In the genomic region with DNA sequence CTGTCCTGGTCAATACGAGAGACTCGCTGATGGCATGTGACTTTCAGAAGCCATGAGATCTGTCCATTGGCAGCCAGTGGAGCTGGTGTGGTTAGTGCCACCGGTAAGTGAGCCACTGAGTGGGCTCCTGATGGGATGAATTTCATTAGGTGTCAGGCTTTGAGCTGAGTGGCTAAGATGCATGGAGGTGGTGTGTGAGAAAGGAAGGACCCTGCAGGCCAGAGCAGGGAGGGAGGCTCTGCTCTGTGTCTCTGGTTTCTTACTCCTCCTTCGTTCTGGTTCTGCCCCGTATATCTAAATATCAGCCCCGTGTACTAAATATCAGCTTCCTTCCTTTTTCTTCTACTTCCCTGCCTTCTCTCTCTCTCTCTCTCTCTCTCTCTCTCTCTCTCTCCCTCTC, we compare ENCODE assay signal across 9 mouse cellular contexts. TPM values are rescaled to one million over a fixed set of nuclear protein-coding genes. Genes with fewer than 3 reads are reported as not detected.
DNase-seq lines count a peak whose midpoint lies in the region; ATAC-seq and TF ChIP-seq lines count a peak whose summit lies in the region.
"Had no signal": no experiment of that assay in that cellular context is flagged by ENCODE, and none has a peak within 500 bp of the region (broad histone marks: within the 10 kb centered on the region; RNA-seq: fewer than 3 reads in every experiment).

No protein-coding gene starts in this region.

- 0 out of 2 replicates have a peak, but pooled peaks have one; percentile 10 for ATAC-seq in cerebellum, adult (ENCODE audit: insufficient number of reproducible peaks, low FRiP score, low TSS enrichment)
- peak; percentile 18 for ATAC-seq in granulocyte monocyte progenitor cell, adult 5-6 weeks (replicated peaks; ENCODE audit: poor library complexity, severe bottlenecking)
- ATAC-seq in liver, postnatal 0 days = no peak
- no peak for ATAC-seq in activated CD4-positive, CD25-positive, alpha-beta regulatory T cell, adult 4 months

- TF ChIP-seq CTCF in MEL (IDR thresholded peaks at IDR 0.05 in 2 of 3, conservative IDR thresholded peaks at IDR 0.05 in 1 of 3; ENCODE audit: control insufficient read depth in 1 of 3, insufficient read depth in 1 of 3, low read depth in 2 of 3, low read length in 3 of 3, poor library complexity in 1 of 3, severe bottlenecking in 1 of 3) = no peak
- TF ChIP-seq CTCF in liver, postnatal 0 days (IDR thresholded peaks at IDR 0.05; ENCODE audit: low read depth) = no peak

- no peak for TF ChIP-seq RAD21 in MEL (IDR thresholded peaks at IDR 0.05; ENCODE audit: low read depth, low read length)

- peaks cover 0 to 5% of the 10 kb centered on the region in 2 experiments; a peak in 2 of 4 replicates for H3K4me1 ChIP-seq in MEL (ENCODE audit: control insufficient read depth in 1 of 2, insufficient read depth in 2 of 2, low read length in 2 of 2)
- H3K4me1 ChIP-seq in liver, postnatal 0 days (ENCODE audit: insufficient read depth) = peaks cover 11% of the 10 kb centered on the region; the same call in 1 of the 2 replicates

- no peaks in the 10 kb centered on the region for H3K79me2 ChIP-seq in MEL (ENCODE audit: control insufficient read depth, insufficient read depth, low read length, poor library complexity)

- no peaks in the 10 kb centered on the region for H3K9me3 ChIP-seq in MEL (replicated peaks; ENCODE audit: insufficient read depth, low read length)
- H3K9me3 ChIP-seq in liver, postnatal 0 days (ENCODE audit: low read length) = no peaks in the 10 kb centered on the region

- H3K4me2 ChIP-seq in liver, postnatal 0 days (ENCODE audit: low read depth, low read length) = peak overlapping the region; percentile 60

- TF ChIP-seq POLR2A in MEL (IDR thresholded peaks at IDR 0.05; ENCODE audit: control insufficient read depth in 1 of 2, insufficient read depth in 1 of 2, low read depth in 1 of 2, low read length in 2 of 2, poor library complexity in 1 of 2) = no peak

- peaks cover 0 to 7% of the 10 kb centered on the region in 2 experiments; a peak in 2 of 4 replicates for H3K36me3 ChIP-seq in MEL (ENCODE audit: control insufficient read depth in 1 of 2, insufficient read depth in 2 of 2, low read length in 2 of 2)
- H3K36me3 ChIP-seq in liver, postnatal 0 days (replicated peaks; ENCODE audit: insufficient read depth, low read length) = no peaks in the 10 kb centered on the region

- H3K4me3 ChIP-seq in MEL (ENCODE audit: control insufficient read depth in 1 of 2, insufficient read depth in 1 of 2, low read depth in 2 of 2, low read length in 2 of 2) = peak overlapping the region; percentile 17 to 60
- no peak overlapping the region for H3K4me3 ChIP-seq in liver, postnatal 0 days (ENCODE audit: low read depth, low read length)
- H3K4me3 ChIP-seq: myocyte had no signal

- DNase-seq in cerebellum, postnatal 25 days = no peak
- peak; percentile 44 for DNase-seq in MEL (ENCODE audit: low read depth, low spot score)
- no peak for DNase-seq in liver, postnatal 0 days
- DNase-seq in ovary, postnatal 14 days (ENCODE audit: low spot score) = no peak
- no peak for DNase-seq in thymus, postnatal 0 days (ENCODE audit: low spot score)

- H3K9ac ChIP-seq in MEL (ENCODE audit: control insufficient read depth, low read depth, low read length, poor library complexity, severe bottlenecking) = peak overlapping the region; percentile 64
- no peak overlapping the region for H3K9ac ChIP-seq in liver, postnatal 0 days (replicated peaks)

- no peak for TF ChIP-seq EP300 in MEL (IDR thresholded peaks at IDR 0.05; ENCODE audit: low read depth in 1 of 2, low read length in 2 of 2)
- no peak for TF ChIP-seq EP300 in liver, postnatal 0 days (IDR thresholded peaks at IDR 0.05; ENCODE audit: low read depth)

- H3K27ac ChIP-seq in MEL (ENCODE audit: control insufficient read depth, low read depth, low read length) = no peak overlapping the region
- no peak overlapping the region for H3K27ac ChIP-seq in liver, postnatal 0 days (ENCODE audit: low read depth)

- peaks cover 0 to 5% of the 10 kb centered on the region in 2 experiments; a peak in 3 of 4 replicates for H3K27me3 ChIP-seq in MEL (ENCODE audit: control insufficient read depth in 1 of 2, insufficient read depth in 2 of 2, low read length in 2 of 2)
- H3K27me3 ChIP-seq in liver, postnatal 0 days (ENCODE audit: insufficient read depth, low read length) = no peaks in the 10 kb centered on the region

- 39% methylated on average over 6 of the region's 6 CpGs for WGBS in liver, postnatal 0 days (ENCODE audit: insufficient replicate concordance)

TF ChIP-seq in MEL, 35 proteins besides CTCF, POLR2A, EP300 and RAD21:
- TF ChIP-seq JUND (IDR thresholded peaks at IDR 0.05; ENCODE audit: low read depth, low read length) (peak; percentile 84), USF1 (IDR thresholded peaks at IDR 0.05; ENCODE audit: low read depth, low read length) (no peak)

RNA-seq across cellular contexts. Expression of a gene that starts 44.4 kb away (rescaled TPM):
- 86.0 and 97.5 TPM in 2 replicates for total RNA-seq in MEL (2012; rRNA removed)
- polyA plus RNA-seq in MEL (2012; ENCODE audit: insufficient read depth in 1 of 2, insufficient read length in 2 of 2, low read depth in 1 of 2, low replicate concordance in 2 of 2, missing spikeins in 1 of 2) = 100 to 1,000 TPM in 1 of 2 experiments, not detected in 1; 243 TPM
- 73.4 and 83.8 TPM in 2 replicates for total RNA-seq in granulocyte monocyte progenitor cell, adult 5-6 weeks (2014; fragmentation: Nextera tagmentation)
- total RNA-seq in granulocyte monocyte progenitor cell, adult 5-6 weeks (2017) = 80.4 and 84.9 TPM in 2 replicates
- polyA plus RNA-seq in liver, postnatal 0 days (2015; fragmentation: Nextera tagmentation; extraction: Ambion mirVana) = 33.5 and 33.9 TPM in 2 replicates
- 10 to 100 TPM; 68.6 to 93.6 TPM for polyA plus RNA-seq in activated CD4-positive, CD25-positive, alpha-beta regulatory T cell, adult 4 months (2017; shearing (Covaris generic))
- polyA plus RNA-seq in thymus, postnatal 0 days (2015; fragmentation: Nextera tagmentation; extraction: Ambion mirVana) = 67.9 and 74.0 TPM in 2 replicates

Comparison
In these comparisons a context has a peak if more than half of its experiments do, and no peak if none do; other contexts are left out.
1. ATAC-seq: peak in cerebellum, adult (single experiment) and granulocyte monocyte progenitor cell, adult 5-6 weeks (single experiment); none in liver, postnatal 0 days (single experiment) and activated CD4-positive, CD25-positive, alpha-beta regulatory T cell, adult 4 months (single experiment).